Mouse (Mus musculus) yolk sac, embryonic 10.5 days (tissue): ENCODE measurements around the gene Olfr393.

ENCODE experiments used
- DNase-seq: peaks from one replicate; pipeline ENCODE4 v3.0.0-alpha.2; 2017; ENCODE audit warnings: low spot score

Gene Olfr393

DNA sequence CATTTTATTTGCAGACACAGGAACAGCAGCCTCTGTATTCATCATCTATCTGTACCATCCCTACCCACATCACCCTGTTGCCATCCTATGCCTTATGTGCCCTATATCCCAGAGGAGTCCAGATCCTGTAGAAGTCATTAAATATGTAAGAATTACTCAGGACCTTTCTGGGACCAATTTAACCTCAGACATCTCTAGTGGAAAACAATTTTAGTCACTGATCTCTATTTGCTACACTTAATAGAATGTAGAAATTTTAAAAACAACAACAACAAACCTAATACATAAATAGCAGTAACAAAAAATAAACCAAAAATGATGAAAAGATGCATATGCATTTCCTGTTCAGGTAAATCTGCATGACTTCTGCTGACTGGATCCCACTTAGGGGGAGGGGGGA lies at the start of gene Olfr393:
Olfr393 (minus strand) TSS at position 101 of the 400 bp plus-strand sequence.
- no peak for DNase-seq

GRCm38 (mm10) chr11:73890671-73891070 lies 39.4 kb upstream of the Olfr393 start, which contains the start of gene Olfr394:
TSS of gene Olfr394 (minus strand) at chr11:73890771.
- no peak for DNase-seq

- DNase-seq = no peak
These were observed 34.3 kb downstream of the Olfr393 start, which contains the start of gene Olfr392 for GRCm38 (mm10) chr11:73816949-73817348. TSS of gene Olfr392 (minus strand) at chr11:73817049.

GRCm38 (mm10) chr11:73802952-73803351 lies 48.3 kb downstream of the Olfr393 start, which contains the start of gene Olfr391-ps:
TSS of gene Olfr391-ps (minus strand) at chr11:73803052.
- no peak for DNase-seq
